Mouse (Mus musculus): ENCODE data around the gene Aloxe3. TPM values are rescaled to one million over a fixed set of nuclear protein-coding genes. Genes with fewer than 3 reads are reported as not detected.
"Not testable (repeated sequence)": the region's sequence is repeated elsewhere in the genome, so short reads cannot be mapped to it uniquely, and the experiment has no call there.

Aloxe3 gene
- polyA plus RNA-seq, 1 experiment, result not detected

- TF ChIP-seq POLR2A (IDR thresholded peaks at IDR 0.05; ENCODE audit: borderline replicate concordance, low read depth, low read length), result no peak
- no peak for TF ChIP-seq CTCF (IDR thresholded peaks at IDR 0.05; ENCODE audit: low read depth, low read length)
- Histone ChIP-seq H3K4me3 (ENCODE audit: insufficient read depth, low read length) (no peak overlapping the region), H3K27ac (ENCODE audit: insufficient read depth, low read depth, low read length) (no peak overlapping the region), H3K4me1 (ENCODE audit: control insufficient read depth, insufficient read depth, low read length) (peaks cover 5% of the 10 kb centered on the region)
Observed at GRCm38 (mm10) chr11:69087082-69087481, 38.6 kb upstream of the Aloxe3 start.

DNA sequence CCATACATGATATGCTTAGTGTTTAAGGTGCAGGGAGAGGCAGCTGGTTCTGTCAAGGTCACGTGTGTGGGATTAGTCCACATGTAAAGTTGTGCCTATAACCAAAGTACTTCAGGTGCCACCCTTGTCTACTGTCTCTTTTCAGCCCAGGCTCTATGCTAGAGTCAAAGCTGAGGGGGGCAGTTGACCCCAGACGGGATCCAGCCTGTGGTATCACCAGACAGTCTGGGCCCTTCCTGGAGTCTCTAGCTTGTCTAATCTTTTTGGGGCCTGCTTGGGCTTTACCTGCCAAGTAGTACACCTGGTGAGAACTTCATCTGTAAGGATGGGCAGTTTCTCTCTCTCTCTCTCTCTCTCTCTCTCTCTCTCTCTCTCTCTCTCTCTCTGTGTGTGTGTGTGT, 38.1 kb upstream of the Aloxe3 start:
- peak overlapping the region; percentile 99; the same call in 1 of the 2 replicates for H3K4me3 ChIP-seq (ENCODE audit: insufficient read depth, low read length)
- no peak overlapping the region for H3K27ac ChIP-seq (ENCODE audit: insufficient read depth, low read depth, low read length)
- H3K4me1 ChIP-seq (ENCODE audit: control insufficient read depth, insufficient read depth, low read length), result peaks cover 5% of the 10 kb centered on the region
- TF ChIP-seq POLR2A (IDR thresholded peaks at IDR 0.05; ENCODE audit: borderline replicate concordance, low read depth, low read length) (no peak), CTCF (IDR thresholded peaks at IDR 0.05; ENCODE audit: low read depth, low read length) (no peak)

- peaks cover 5% of the 10 kb centered on the region for H3K4me1 ChIP-seq (ENCODE audit: control insufficient read depth, insufficient read depth, low read length)
- H3K4me3 ChIP-seq (ENCODE audit: insufficient read depth, low read length), result peak within 1 kb of the TSS; percentile 99
- peak within 1 kb of the TSS; percentile 74 for H3K27ac ChIP-seq (ENCODE audit: insufficient read depth, low read depth, low read length)
- no peak for TF ChIP-seq CTCF (IDR thresholded peaks at IDR 0.05; ENCODE audit: low read depth, low read length)
- TF ChIP-seq POLR2A (IDR thresholded peaks at IDR 0.05; ENCODE audit: borderline replicate concordance, low read depth, low read length), result no peak
Observed at GRCm38 (mm10) chr11:69088103-69088855, 37.4 kb upstream of the Aloxe3 start, which contains the start of gene Vamp2. Gene Vamp2 (plus strand): TSS chr11:69088490.

DNA sequence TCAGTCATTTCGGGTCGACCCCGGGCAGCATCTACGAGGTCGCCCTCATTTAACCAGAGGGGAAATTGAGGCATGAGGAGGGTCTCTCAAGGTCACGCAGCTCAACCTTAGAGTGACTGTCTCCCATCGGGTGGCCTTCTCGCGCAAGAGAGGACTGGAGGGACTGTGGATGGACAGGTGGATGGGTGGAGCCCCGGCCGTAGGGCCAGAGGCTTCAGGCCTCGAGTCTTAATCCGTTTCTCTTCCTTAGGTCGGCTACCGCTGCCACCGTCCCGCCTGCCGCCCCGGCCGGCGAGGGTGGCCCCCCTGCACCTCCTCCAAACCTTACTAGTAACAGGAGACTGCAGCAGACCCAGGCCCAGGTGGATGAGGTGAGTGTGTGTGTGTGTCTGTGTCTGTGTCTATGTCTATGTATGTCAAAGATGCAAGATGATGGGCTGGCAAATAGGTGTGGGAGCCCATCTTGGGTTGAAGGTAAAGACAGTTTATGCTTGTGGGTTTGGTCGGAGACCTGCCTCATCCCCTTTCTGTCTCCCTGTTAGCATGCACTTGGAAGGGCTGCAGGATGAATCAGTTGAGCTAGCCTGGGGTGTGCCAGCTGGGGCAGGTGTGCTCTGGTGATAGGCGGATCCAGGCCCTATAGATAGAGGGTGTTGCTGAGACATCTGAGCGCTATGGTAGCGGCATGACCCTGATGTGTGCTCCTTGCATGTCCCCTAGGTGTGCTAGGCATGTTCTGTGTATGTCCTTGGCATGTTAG, 36.7 kb upstream of the Aloxe3 start:
- no peak for TF ChIP-seq POLR2A (IDR thresholded peaks at IDR 0.05; ENCODE audit: borderline replicate concordance, low read depth, low read length)
- TF ChIP-seq CTCF (IDR thresholded peaks at IDR 0.05; ENCODE audit: low read depth, low read length), result no peak
- Histone ChIP-seq H3K4me3 (ENCODE audit: insufficient read depth, low read length) (peak overlapping the region; percentile 99), H3K4me1 (ENCODE audit: control insufficient read depth, insufficient read depth, low read length) (peaks cover 5% of the 10 kb centered on the region), H3K27ac (ENCODE audit: insufficient read depth, low read depth, low read length) (peak overlapping the region; percentile 74)

DNA sequence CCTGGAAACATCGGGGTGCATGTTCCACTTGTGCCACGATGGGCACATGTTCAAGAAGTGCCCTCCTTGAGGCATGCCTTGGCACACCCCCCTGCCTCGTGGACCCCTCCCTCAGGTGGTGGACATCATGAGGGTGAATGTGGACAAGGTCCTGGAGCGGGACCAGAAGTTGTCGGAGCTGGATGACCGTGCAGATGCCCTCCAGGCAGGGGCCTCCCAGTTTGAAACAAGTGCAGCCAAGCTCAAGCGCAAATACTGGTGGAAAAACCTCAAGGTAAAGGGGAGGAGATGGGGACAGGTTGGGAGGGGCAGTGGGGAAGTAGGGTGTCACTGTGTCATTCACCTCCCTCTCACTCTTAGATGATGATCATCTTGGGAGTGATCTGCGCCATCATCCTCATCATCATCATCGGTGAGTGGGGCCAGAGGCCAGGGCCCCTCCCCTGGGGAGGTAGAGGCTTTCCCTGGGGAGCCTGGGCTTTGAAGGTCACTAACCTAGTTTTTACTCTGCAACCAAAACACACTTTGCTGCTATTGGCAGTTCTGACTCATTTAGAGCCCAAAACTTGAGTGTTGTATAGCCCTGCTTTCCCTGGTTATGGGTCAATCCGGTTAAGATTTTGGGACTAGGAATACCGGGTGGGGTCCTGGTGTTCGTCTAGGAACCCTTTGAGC, 35.9 kb upstream of the Aloxe3 start:
- Histone ChIP-seq H3K27ac (ENCODE audit: insufficient read depth, low read depth, low read length) (no peak overlapping the region), H3K4me3 (ENCODE audit: insufficient read depth, low read length) (peak overlapping the region; percentile 99), H3K4me1 (ENCODE audit: control insufficient read depth, insufficient read depth, low read length) (peaks cover 7% of the 10 kb centered on the region)
- TF ChIP-seq POLR2A (IDR thresholded peaks at IDR 0.05; ENCODE audit: borderline replicate concordance, low read depth, low read length), result no peak
- no peak for TF ChIP-seq CTCF (IDR thresholded peaks at IDR 0.05; ENCODE audit: low read depth, low read length)

GRCm38 (mm10) chr11:69090367-69090766, 35.3 kb upstream of the Aloxe3 start:
- no peak for TF ChIP-seq POLR2A (IDR thresholded peaks at IDR 0.05; ENCODE audit: borderline replicate concordance, low read depth, low read length)
- no peak for TF ChIP-seq CTCF (IDR thresholded peaks at IDR 0.05; ENCODE audit: low read depth, low read length)
- Histone ChIP-seq H3K27ac (ENCODE audit: insufficient read depth, low read depth, low read length) (no peak overlapping the region), H3K4me1 (ENCODE audit: control insufficient read depth, insufficient read depth, low read length) (peaks cover 7% of the 10 kb centered on the region), H3K4me3 (ENCODE audit: insufficient read depth, low read length) (no peak overlapping the region)

DNA sequence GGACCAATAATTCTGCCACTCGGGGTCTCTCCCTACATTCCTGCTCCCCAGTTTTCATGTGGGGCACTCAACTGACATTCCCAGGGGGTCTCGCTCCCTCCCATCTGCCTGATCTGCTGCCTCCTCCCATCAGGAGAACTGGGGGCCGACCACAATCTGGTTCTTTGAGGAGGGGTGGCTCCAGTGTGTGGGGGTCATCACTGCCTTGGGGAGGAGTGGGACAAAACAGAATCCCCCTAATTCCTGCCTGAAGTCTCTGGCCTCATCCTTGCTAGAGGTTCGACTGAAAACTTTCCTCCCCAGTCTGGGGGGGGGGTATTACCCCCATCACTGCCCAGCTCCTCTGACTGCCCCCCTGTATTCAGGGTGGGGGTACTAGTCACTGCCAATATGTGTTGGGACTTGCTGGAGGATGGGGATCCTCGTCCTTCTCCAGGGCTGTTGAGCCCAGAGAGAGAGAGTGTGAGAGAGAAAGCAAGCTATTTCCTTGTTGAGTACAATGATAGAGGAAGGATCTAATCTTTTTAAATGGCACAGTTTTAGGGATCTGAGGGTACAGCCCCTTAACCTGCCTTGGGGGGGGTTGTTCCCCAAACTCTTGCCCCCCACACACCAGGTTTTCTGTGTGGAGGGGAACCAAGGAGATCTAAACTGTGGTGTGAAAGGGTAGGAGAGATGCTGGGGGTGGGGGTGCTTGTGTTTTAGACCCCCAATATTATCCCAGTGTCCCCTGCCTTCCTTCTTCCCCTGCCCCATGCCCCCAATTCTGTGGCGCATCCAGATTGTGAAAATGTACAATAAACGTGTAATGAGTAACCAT, 33.9 kb upstream of the Aloxe3 start:
- TF ChIP-seq CTCF (IDR thresholded peaks at IDR 0.05; ENCODE audit: low read depth, low read length) (no peak), POLR2A (IDR thresholded peaks at IDR 0.05; ENCODE audit: borderline replicate concordance, low read depth, low read length) (no peak)
- Histone ChIP-seq H3K4me3 (ENCODE audit: insufficient read depth, low read length) (no peak overlapping the region), H3K27ac (ENCODE audit: insufficient read depth, low read depth, low read length) (no peak overlapping the region), H3K4me1 (ENCODE audit: control insufficient read depth, insufficient read depth, low read length) (peaks cover 12% of the 10 kb centered on the region)

GRCm38 (mm10) chr11:69092386-69092751, 33.3 kb upstream of the Aloxe3 start:
- H3K27ac ChIP-seq (ENCODE audit: insufficient read depth, low read depth, low read length), result no peak overlapping the region
- TF ChIP-seq CTCF (IDR thresholded peaks at IDR 0.05; ENCODE audit: low read depth, low read length), result peak; percentile 65
- no peak for TF ChIP-seq POLR2A (IDR thresholded peaks at IDR 0.05; ENCODE audit: borderline replicate concordance, low read depth, low read length)
- H3K4me3 ChIP-seq (ENCODE audit: insufficient read depth, low read length), result no peak overlapping the region
- H3K4me1 ChIP-seq (ENCODE audit: control insufficient read depth, insufficient read depth, low read length), result peaks cover 12% of the 10 kb centered on the region

- H3K4me1 ChIP-seq (ENCODE audit: control insufficient read depth, insufficient read depth, low read length), result peaks cover 17% of the 10 kb centered on the region
- TF ChIP-seq POLR2A (IDR thresholded peaks at IDR 0.05; ENCODE audit: borderline replicate concordance, low read depth, low read length), result no peak
- no peak for TF ChIP-seq CTCF (IDR thresholded peaks at IDR 0.05; ENCODE audit: low read depth, low read length)
- no peak overlapping the region for H3K27ac ChIP-seq (ENCODE audit: insufficient read depth, low read depth, low read length)
- H3K4me3 ChIP-seq (ENCODE audit: insufficient read depth, low read length), result no peak overlapping the region
Observed at GRCm38 (mm10) chr11:69092871-69093270, 32.8 kb upstream of the Aloxe3 start.

DNA sequence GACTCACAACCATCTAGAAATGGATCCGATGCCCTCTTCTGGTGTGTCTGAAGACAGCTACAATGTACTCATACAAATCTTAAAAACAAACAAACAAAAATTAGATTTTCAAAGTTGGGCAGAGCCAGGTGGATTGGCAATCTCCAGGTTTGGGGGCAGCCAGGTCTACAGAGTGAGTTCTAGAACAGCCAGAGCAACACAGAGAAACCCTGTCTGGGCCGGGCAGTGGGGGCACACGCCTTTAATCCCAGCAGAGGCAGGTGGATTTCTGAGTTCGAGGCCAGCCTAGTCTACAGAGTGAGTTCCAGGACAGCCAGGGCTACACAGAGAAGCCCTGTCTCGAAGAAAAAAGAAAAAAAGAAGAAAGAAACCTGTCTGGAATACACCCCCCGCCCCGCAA, 31.8 kb upstream of the Aloxe3 start:
- H3K4me1 ChIP-seq (ENCODE audit: control insufficient read depth, insufficient read depth, low read length), result peaks cover 23% of the 10 kb centered on the region
- not testable (repeated sequence) for H3K4me3 ChIP-seq (ENCODE audit: insufficient read depth, low read length); H3K27ac ChIP-seq (ENCODE audit: insufficient read depth, low read depth, low read length)
